Mouse (Mus musculus): ENCODE measurements around the gene Gse1.

The Gse1 gene

DNA sequence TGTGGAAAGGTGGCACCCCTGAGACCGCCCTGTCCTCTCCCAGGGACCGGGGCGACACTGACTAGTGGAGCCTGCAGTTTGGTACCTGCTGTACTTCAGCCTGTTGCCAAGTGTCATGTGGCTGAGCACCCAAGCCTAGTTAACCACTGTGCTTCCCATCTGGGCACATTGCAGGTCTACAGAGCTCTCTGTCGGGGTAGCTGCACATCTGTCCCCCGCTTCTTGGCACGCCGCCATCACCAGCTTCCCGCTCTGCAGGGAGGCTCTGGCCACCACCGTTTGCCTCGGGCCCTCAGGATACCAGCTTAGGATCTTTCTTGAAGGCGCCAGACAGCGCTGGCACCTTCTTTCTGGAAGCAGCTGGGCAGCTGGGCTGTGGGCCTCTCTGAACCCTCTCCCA, 6.2 kb downstream of the Gse1 start:
- DNase-seq (ENCODE audit: low read depth in 1 of 2, low spot score in 2 of 2), result no peak

DNA sequence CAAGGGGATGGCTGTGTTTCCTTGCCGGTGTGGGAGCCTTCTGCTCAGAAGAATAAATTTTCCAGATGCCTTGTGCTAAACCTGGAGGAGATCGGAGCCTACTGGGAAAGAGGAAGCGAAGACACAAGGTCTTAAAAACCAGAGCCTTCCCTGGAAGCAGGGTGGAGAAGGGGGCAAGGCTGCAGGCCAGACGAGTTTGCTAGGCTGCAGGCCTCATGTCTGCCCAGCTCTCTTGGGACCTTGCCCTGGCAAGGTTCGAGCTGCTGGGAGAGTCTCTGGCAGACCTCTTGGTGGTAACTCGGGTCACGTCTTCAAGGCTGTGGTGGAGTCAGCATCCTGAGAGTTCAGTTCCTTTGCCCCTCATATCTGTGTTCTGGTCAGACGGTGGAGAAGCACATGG, 6.6 kb downstream of the Gse1 start:
- no peak for DNase-seq (ENCODE audit: low read depth in 1 of 2, low spot score in 2 of 2)

DNA sequence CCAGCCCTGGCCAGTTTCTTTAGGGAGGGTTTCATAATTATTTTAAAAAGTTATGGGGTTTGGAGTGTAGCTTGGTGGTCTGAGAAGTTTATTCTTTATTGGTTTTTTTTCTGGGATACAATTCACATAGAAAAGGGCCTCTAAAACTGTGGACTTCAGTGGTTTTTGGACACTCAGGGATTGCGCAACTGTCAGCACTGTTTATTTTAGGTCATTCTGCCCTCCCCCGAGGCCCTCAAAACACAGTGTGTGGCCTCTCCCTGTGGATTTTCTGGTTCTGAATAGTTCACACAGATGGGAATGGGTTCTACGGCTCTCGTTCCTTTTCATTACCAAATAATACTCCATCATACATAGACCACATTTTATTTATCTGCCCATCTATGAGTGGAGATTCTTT, 15.0 kb downstream of the Gse1 start:
- DNase-seq (ENCODE audit: low read depth in 1 of 2, low spot score in 2 of 2), result no peak

DNA sequence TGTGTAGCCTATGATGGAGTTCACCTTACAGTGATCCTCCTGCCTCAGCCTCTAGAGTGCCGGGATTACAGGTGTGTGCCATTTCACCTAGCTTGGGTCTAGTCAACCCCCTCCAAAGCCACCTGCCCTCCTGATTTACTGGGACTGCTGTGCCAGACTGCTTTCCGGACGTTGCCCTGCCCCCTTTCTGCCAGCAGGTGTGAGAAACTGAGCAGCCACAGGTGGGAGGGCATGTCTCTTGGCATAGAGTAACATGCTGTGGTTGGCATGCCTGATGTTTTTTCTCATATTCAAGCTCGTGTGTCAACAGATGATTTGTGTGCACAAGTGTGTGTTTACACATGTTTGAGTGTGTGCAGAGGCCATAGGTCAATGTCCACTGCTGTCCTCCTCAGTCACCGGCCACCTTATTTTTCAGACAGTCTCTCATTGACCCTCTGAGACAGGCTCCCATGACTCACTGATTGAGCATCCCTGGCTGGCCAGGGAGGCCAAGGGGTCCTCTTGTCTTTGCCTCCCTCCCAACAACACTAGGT, 15.7 kb downstream of the Gse1 start:
- DNase-seq (ENCODE audit: low read depth in 1 of 2, low spot score in 2 of 2), result no peak

DNA sequence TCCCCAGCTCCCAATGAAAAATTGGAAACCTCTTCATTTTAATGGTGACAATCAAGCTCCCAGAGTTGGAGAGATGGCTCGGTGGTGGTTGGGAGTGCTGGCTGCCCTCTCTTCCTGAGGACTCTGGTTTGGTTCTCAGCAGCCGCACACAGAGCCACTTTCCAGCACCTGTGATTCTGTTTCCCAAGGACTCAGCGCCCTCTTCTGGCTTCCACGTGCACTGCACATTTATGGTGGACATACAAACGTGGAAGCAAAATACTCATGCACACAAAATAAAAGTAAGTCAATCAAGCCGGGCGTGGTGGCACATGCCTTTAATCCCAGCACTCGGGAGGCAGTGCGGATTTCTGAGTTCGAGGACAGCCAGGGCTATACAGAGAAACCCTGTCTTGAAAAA, 16.3 kb downstream of the Gse1 start:
- no peak for DNase-seq (ENCODE audit: low read depth in 1 of 2, low spot score in 2 of 2)

DNA sequence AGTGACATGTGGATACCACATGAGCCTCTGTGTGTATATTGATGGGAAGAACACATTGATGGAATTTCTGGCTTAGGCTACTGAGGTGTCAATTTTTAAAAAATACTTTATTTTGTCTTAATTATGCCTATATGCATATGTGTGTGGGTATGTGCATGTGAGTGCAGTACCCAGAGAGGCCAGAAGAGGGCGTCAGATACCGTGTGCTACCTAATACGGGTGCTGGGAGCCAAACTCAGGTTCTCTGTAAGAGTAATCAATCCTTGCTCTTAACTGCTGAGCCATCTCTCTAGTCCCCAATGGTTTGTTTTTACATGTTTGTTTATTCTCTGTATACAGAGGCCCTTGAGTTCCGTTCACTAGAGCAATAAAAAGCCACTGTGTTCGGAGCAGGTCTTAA, 19.4 kb downstream of the Gse1 start:
- no peak for DNase-seq (ENCODE audit: low read depth in 1 of 2, low spot score in 2 of 2)

DNA sequence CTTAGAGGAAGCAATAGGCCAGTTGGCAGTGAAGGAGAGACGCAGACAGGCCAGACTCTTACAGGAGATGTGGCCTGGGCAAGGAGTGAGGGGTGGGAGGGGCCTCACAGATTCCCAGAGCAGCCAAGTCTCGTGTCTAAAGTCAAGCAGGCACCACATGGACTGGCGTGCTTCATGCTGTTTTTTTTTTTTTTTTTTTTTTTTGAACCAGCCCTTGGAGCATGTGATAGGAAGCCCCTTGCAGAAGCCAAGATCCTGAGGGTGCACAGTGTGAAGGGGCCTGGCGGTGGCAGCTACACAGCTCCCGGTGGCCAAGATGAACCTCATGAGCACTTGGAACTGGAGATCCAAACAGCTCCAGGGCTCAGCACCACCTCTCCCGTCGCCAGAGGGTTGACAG, 19.8 kb downstream of the Gse1 start:
- DNase-seq (ENCODE audit: low read depth in 1 of 2, low spot score in 2 of 2), result no peak

DNA sequence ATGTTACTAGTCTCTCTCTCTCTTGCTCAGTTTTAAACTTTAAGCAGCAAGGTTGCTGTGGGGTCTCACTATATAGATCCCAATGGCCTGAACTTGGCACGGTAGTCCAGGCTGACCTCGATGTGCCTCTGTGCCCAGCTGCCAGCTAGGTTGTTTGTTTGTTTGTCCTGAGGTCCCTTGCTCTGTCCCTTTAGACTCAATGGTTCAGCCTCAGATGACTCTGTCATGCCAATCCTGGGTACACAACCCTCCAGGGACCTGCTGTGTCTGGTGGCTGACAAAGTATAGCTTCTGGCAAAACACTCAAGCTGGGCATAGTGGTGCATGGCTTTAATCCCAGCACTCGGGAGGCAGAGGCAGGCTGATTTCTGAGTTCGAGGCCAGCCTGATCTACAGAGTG, 20.2 kb downstream of the Gse1 start:
- DNase-seq (ENCODE audit: low read depth in 1 of 2, low spot score in 2 of 2), result no peak

DNA sequence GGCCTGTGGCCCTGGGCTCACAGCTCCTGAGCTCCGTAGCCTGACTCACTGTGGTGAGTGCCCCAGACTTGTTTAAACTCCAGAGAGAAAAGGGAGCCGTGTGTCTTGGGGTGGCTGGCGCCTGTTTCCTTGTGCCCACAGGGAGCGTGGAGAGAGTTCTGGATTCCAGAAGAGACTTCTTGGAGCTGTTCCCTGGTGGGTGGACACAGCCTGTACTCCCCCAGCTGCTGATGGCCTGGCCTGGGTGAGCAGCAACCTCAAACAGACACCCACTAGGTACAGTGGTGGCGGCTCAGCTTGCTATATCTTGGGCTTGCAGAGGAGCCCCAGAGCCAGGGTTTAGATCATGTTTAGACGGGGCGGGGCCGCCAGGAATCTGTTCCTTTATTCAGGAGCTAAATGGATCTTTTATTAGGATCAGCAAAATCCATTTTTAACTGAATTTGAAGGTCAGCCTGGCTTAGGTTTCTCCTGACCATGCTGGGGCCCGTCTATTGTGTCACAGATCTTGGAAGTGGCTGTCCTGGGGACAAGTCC, 21.6 kb downstream of the Gse1 start:
- DNase-seq (ENCODE audit: low read depth in 1 of 2, low spot score in 2 of 2), result no peak

DNA sequence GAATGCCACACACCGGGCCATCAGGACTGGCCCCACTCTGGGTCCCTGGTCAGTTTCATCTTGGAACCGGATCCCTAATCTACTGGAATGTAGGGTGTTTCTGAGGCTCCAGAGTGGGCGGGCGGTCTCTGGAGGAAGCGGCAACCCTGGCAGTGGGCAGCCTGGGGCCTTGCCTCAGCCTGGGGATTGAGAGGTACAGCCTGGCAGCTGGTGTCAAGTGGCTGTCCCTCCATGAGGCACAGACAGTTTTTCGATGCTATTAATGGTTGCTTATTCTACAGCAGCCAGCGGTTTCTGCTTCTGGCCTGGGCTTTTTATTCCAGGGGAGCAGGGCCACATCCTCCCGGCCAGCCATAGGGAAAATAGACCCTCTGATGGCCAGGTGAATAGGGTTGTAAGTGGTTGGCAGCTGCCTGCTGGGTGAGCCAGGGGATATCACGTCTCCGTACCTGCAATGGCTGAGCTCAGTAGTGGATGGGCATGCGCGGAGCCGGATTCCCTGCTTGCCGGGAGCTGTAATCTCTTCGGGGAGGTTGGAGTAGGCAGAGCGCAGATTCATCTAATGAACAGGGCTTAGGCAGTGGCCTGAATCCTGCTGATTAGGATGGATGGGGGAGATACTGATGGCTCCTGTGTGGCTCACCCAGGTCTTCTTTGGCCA, 22.6 kb downstream of the Gse1 start:
- no peak for DNase-seq (ENCODE audit: low read depth in 1 of 2, low spot score in 2 of 2)

DNA sequence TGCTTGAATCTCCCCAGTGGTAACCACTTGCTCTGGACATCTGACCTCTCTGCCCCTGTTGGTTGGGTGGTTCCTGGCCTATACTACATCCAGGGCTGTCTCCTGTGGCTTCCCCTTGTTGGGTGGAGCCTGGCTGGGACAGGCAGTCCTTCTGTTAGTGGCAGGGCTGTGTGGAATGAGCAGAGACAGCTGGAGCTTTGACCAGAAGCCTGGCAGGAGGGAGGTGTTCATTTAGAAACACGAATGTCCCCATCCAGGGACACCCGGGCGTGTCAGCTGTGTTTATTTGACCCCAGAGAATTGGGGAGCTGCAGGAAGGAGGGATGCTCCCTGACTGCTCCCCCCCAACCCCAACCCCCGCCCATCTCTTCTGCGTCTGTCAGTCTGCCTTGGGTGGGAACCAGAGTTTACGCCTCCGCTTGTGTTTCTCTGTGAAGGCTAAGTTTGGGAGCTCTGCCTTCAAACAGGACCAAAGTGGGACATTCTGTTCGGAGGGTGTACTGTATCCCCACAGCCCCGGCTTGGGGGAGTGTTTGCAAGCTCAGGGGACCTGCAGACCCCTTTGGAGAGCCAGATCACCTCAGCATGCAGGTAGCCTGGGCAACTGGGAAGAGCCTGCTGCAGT, 23.3 kb downstream of the Gse1 start:
- DNase-seq (ENCODE audit: low read depth in 1 of 2, low spot score in 2 of 2), result no peak

DNA sequence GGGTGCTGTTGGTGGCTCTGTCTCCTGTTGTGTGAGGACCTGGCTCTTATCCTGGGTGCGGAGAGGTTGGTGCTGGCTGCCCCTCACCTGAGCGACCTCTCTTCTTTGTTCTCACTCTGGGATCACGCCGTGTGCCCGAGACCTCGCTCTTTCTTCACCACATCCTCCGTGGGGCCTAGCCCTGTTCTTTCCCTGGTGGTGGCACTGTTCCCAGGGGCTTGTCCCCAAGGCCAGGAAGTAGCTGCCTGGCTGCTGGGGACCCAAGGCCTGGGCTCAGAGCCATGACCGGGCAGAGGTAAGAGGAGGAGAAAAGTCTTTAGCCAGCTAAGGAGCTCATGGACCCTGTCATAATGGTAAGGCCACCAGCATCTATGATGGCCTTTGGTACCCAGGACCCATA, 25.4 kb downstream of the Gse1 start:
- no peak for DNase-seq (ENCODE audit: low read depth in 1 of 2, low spot score in 2 of 2)

DNA sequence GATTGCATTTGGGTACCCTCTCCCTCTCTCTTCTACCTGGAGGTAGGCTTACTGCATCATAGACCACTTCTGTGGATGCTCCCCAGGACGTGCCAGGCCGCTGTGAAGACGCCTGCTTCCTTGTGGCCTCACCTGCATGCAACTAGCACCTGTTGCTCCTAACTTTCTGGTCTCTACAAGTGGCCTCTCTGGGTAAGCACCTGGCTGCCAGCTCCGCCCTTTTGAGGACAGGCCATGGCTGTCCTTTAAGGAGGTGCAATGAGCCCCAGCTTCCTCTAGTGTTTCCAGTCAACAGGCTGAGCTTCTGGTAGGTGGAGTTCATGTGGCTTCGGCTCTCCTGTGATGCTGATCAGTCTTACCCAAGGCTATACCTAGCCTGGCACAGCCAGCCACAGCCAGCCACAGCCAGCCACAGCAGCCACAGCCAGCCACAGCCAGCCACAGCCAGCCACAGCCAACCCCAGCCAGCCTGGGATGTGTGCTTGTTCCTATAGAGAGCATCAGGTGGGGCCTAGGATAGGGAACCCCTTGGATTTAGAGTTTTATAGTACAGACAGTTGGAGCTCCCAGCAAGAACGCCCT, 27.2 kb downstream of the Gse1 start:
- no peak for DNase-seq (ENCODE audit: low read depth in 1 of 2, low spot score in 2 of 2)

DNA sequence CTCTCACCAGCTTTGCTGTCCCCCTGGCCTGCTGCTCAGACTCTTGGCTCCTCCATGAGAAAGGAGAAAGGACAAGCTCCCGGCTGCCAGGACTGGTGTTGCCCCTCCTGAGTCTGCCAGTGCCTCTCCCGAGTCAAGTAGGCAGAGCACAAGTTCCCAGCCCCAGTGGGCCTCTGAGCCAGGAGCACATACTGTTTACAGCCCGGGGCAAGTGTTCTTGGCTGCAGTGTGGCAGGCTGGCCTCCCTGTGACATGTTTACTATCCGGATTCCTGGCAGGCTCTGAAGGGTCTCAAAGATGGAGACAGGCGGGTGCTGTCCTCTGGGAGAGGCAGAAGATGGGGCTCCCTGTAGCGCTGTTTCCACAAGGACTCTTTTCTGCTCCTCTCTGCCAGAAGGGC, 28.7 kb downstream of the Gse1 start:
- DNase-seq (ENCODE audit: low read depth in 1 of 2, low spot score in 2 of 2), result no peak

DNA sequence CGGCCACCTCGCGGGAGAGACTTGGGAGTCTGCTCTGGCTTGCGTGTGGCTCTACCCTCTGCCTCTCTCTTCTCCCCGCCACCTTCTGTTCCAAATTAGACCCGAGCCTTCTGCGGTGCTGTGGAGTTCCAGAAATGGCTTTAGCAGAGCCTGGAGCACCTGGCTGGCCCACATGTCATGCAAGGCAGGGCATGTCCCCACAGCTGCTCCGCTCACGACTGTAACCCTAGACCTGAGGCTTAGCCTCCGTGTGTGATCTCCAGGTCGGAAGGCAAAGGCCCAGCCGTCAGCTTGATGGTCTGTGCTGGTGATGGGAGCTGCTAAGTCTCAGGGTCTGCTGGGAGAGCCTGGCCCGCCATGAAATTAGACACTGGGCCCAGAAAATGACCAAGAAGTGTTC, 30.9 kb downstream of the Gse1 start:
- no peak for DNase-seq (ENCODE audit: low read depth in 1 of 2, low spot score in 2 of 2)

DNA sequence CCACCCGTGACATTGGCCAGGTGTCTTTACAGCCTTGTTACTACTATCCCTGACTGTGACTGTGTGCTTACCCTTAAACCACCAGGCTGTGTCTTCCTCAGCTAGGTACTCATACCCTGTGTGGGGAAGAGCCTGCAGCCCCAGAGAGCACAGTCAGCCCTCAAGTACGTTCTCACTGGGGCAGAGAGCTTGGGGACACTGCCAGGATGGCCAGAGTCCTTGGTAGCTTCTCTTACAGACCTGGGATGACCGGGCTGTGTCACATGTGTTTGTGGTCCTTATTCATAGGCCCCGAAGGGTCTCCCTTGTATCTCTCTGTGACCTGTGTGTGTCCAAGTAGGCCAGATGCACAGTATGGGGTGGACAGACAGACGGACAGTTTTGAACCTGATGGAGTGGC, 32.4 kb downstream of the Gse1 start:
- no peak for DNase-seq (ENCODE audit: low read depth in 1 of 2, low spot score in 2 of 2)

DNA sequence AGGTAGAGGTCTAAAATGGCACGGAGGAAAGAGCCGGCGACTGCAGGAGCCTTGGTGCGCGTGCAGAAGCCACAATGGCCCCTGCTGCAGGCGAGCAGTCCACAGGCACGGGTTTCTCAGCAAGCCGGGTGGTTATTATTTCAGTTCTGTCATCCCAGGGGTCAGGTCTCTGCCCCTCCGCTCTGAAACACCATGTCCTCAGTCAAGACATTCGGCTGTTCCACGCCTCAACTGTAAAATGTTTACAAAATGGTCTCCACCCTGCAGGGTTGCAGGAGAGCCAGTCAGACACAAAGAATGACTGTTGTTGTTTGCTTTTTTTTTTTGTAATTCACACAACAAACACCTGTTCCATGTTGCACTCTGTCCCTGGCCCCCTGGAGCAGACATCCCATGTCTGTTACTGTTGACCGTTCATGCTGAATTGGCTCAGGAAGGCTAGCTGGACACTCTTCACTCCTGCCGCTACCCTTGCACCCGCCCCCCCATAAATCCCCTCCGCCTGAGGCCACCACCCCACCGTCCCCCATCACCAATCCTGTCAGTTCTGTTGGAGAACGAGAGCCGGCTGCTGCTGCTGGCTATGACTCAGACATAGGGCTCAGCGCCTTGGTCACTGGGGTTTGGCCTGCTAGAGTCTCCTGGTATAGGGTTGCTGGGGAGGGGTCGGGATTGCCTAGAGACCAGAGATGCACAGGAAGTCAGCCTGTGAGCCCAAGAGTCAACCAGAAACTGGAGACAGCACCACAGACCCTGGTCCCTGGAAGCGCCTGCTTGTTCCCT, 33.3 kb downstream of the Gse1 start:
- no peak for DNase-seq (ENCODE audit: low read depth in 1 of 2, low spot score in 2 of 2)

DNA sequence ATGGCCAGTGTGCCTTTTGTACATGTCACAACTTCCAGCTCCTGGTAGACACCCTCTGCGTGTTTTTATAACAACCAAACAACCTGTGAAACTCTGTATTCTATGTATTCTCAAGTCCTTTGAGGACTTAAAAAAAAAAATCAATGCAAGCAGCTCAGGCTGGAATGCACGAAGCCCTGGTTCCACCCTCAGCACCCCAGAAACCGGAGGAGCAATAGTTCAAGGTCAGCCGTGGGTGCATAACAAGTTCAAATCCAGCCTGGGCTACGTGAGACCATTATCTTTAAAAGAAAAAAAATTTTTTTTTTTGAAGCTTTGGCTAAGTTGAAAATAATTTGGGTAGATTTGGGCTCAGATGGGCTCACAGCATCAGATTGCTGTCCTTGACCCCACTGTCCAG, 35.6 kb downstream of the Gse1 start:
- DNase-seq (ENCODE audit: low read depth in 1 of 2, low spot score in 2 of 2), result no peak

DNA sequence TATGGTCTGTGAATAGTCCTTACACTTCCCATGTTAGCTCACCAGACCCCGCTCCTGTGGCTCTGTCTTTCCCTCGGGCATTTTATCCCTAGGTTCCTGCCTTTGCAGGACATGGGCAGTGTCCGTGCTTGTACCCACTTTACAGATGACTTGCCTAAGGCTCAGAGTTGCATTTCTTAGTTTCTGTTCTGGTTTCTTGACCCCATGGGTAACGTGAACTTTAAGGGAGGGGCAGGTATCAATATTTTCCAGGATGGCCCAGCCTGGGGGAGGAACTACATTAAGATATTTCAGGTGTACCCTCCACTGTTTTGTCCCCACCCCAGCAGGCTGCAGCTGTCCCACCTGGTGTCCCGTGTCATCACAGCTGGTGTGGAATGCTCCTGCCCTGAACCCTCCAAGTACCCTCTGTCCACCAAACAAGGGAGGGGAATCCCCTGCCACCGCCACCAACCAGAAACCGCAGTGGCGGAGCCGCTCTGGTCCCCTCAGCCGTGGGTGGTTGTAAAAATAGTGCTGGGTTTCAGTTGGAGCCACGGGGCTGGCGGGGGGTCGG, 36.2 kb downstream of the Gse1 start:
- DNase-seq (ENCODE audit: low read depth in 1 of 2, low spot score in 2 of 2), result no peak

DNA sequence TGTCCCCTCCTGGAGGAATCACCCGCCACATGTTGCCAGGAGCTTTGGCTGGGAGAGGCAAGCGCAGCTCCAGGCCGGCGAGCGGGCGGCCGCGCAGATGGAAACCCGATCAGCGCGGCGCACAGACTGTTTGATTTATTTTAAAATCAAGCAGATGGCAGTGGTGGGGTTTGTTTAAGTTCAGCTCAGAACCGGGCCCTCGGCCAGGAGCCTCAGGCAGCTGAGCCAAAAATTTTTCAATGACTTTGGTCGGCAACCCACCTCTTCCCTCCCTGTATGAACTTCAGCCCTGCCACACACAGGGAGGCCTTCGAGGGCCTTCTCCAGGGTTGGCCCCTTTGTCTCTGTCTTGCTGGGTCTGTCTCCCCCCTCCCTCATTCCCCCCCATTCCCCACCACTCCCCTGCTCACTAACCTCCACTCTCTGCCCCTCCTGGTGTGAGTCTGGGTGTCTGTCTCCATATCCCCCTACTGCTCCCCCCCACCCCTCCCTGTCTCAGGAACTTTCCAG, 36.7 kb downstream of the Gse1 start:
- DNase-seq (ENCODE audit: low read depth in 1 of 2, low spot score in 2 of 2), result no peak

DNA sequence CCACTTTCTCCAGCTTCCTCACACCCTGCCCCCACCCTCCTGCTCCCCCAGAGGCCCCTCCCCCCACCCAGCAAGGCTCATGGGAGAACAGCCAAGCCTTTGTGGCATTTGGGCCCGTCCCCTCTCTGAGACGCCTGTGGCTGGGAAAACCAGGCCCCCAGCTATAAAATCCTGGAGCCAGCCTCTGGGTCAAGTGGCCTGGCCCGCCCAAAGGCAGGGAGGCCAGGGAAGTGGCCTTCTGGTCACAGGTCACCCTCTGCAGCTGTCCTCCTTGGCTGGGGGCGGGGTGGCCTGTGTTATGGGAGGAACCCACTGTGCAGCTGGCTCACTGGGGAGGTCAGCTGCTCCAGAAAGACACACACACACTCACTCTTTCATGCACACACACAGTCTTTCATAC, 37.2 kb downstream of the Gse1 start:
- DNase-seq (ENCODE audit: low read depth in 1 of 2, low spot score in 2 of 2), result no peak
